In the genomic region with DNA sequence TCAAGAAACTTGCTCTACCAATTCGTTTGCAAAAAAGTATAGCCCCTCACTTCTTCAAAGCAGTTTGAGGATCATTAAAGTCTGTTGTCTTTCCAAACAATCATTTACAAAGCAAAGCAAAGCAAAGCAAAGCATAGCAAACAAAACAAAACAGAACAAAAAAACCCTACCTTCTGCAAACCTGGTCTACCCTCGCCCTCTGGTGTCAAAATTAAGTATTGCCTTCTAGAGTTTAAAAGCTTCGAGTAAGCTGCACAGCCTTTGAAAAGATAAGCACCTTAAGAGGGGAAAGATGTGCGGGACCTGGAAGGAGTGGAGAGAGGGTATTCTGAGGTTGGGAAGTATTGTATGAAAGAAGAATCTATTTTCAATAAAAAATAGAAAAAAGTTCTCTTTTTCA, we compare ENCODE assay signal across 9 mouse cellular contexts. TPM values are rescaled to one million over a fixed set of nuclear protein-coding genes. Genes with fewer than 3 reads are reported as not detected.
DNase-seq lines count a peak whose midpoint lies in the region; ATAC-seq lines count a peak whose summit lies in the region.
"Had no signal": no experiment of that assay in that cellular context is flagged by ENCODE, and none has a peak within 500 bp of the region (broad histone marks: within the 10 kb centered on the region; RNA-seq: fewer than 3 reads in every experiment).

No protein-coding gene starts in this region.

- WGBS in hindbrain, embryonic 14.5 days = 30% methylated on average over 4 of the region's 4 CpGs
- WGBS in hindbrain, embryonic 10.5 days = 26% methylated on average over 4 of the region's 4 CpGs

- no peak overlapping the region for H3K27ac ChIP-seq in hindbrain, embryonic 14.5 days
- H3K27ac ChIP-seq in hindbrain, embryonic 10.5 days = no peak overlapping the region
- H3K27ac ChIP-seq: neural tube, embryonic 13.5 days had no signal

- 0 out of 2 replicates have a peak, but pooled peaks cover 3% of the 10 kb centered on the region for H3K27me3 ChIP-seq in hindbrain, embryonic 14.5 days (ENCODE audit: control insufficient read depth, insufficient read depth, low read length)
- H3K27me3 ChIP-seq in hindbrain, embryonic 10.5 days (ENCODE audit: insufficient read depth, poor library complexity, severe bottlenecking) = peaks cover 6% of the 10 kb centered on the region; the same call in 1 of the 2 replicates
- H3K27me3 ChIP-seq in splenic B cell, adult 2 months (ENCODE audit: control insufficient read depth, insufficient read depth, low read length, poor library complexity, severe bottlenecking) = no peaks in the 10 kb centered on the region
- H3K27me3 ChIP-seq: neural tube, embryonic 13.5 days had no signal

- H3K4me3 ChIP-seq in hindbrain, embryonic 14.5 days (replicated peaks; ENCODE audit: low read length) = no peak overlapping the region
- no peak overlapping the region for H3K4me3 ChIP-seq in hindbrain, embryonic 10.5 days
- H3K4me3 ChIP-seq: neural tube, embryonic 13.5 days had no signal

- H3K36me3 ChIP-seq in hindbrain, embryonic 14.5 days (replicated peaks; ENCODE audit: control insufficient read depth, insufficient read depth) = no peaks in the 10 kb centered on the region
- no peaks in the 10 kb centered on the region for H3K36me3 ChIP-seq in hindbrain, embryonic 10.5 days
- no peaks in the 10 kb centered on the region for H3K36me3 ChIP-seq in splenic B cell, adult 2 months (ENCODE audit: control insufficient read depth, insufficient read depth, low read length, poor library complexity, severe bottlenecking)
- H3K36me3 ChIP-seq: neural tube, embryonic 13.5 days had no signal

- DNase-seq in hindbrain, embryonic 14.5 days (ENCODE audit: low spot score) = peak; percentile 72
- DNase-seq in hindbrain, embryonic 10.5 days (ENCODE audit: low spot score) = no peak
- DNase-seq in ovary, postnatal 14 days (ENCODE audit: low spot score) = peak; percentile 9
- DNase-seq in ovary, postnatal 36 days (ENCODE audit: low spot score) = no peak
- peak; percentile 46 for DNase-seq in c-Kit-positive CD71-positive TER-119-negative erythroid progenitor cells, embryonic 14.5 days (ENCODE audit: low read depth)
- DNase-seq in splenic B cell, adult 2 months (ENCODE audit: low read depth, low spot score) = peak; percentile 34
- no peak for DNase-seq in ovary, adult 18-20 months (ENCODE audit: low spot score)

- ATAC-seq in hindbrain, embryonic 14.5 days (ENCODE audit: low FRiP score) = no peak
- ATAC-seq in monocyte, adult 5-6 weeks (replicated peaks; ENCODE audit: insufficient number of reproducible peaks, low FRiP score, low TSS enrichment, poor library complexity, severe bottlenecking) = no peak

- H3K9me3 ChIP-seq in hindbrain, embryonic 14.5 days (ENCODE audit: control insufficient read depth, low read length) = no peaks in the 10 kb centered on the region
- no peaks in the 10 kb centered on the region for H3K9me3 ChIP-seq in hindbrain, embryonic 10.5 days
- H3K9me3 ChIP-seq: neural tube, embryonic 13.5 days had no signal

- no peak overlapping the region for H3K9ac ChIP-seq in hindbrain, embryonic 14.5 days
- H3K9ac ChIP-seq: neural tube, embryonic 13.5 days had no signal

- no peaks in the 10 kb centered on the region for H3K4me1 ChIP-seq in hindbrain, embryonic 14.5 days (replicated peaks; ENCODE audit: control insufficient read depth, insufficient read depth, low read length)
- H3K4me1 ChIP-seq in hindbrain, embryonic 10.5 days (replicated peaks) = no peaks in the 10 kb centered on the region
- H3K4me1 ChIP-seq: neural tube, embryonic 13.5 days had no signal

- H3K4me2 ChIP-seq in hindbrain, embryonic 14.5 days (replicated peaks) = no peak overlapping the region
- H3K4me2 ChIP-seq: neural tube, embryonic 13.5 days had no signal

RNA-seq across cellular contexts. Expression of gene Spin4, which starts 14.4 kb away (rescaled TPM):
- polyA plus RNA-seq in hindbrain, embryonic 14.5 days (2014; fragmentation: Nextera tagmentation; extraction: Ambion mirVana) = 3.7 and 5.4 TPM in 2 replicates
- 4.6 and 5.4 TPM in 2 replicates for polyA plus RNA-seq in hindbrain, embryonic 10.5 days (2016; fragmentation: Nextera tagmentation; extraction: Ambion mirVana)
- 0.11 to 0.38 TPM in 2 of 3 replicates, not detected in the other for total RNA-seq in monocyte, adult 5-6 weeks (2017)

Comparison
In these comparisons a context has a peak if more than half of its experiments do, and no peak if none do; other contexts are left out.
1. DNase-seq: peak in hindbrain, embryonic 14.5 days (single experiment), ovary, postnatal 14 days (single experiment), c-Kit-positive CD71-positive TER-119-negative erythroid progenitor cells, embryonic 14.5 days (single experiment) and splenic B cell, adult 2 months (single experiment); none in hindbrain, embryonic 10.5 days (single experiment), ovary, postnatal 36 days (single experiment) and ovary, adult 18-20 months (single experiment).